Mouse (Mus musculus) small intestine, adult 2 months (tissue): ENCODE results near the gene Cyp17a1. TPM values are rescaled to one million over a fixed set of nuclear protein-coding genes. Genes with fewer than 3 reads are reported as not detected.
A peak's percentile ranks its signal among the peaks of the same experiment; 100 is the strongest.

ENCODE experiments used
- H3K27ac ChIP-seq: fragments of 200-500 bp; 2 replicates; pipeline ENCODE4 v1.5.1; 2012; ENCODE audit warnings: low read depth, low read length, control low read depth, inconsistent platforms; ENCODE audit not compliant: insufficient read depth
- H3K27me3 ChIP-seq: fragments of 200-500 bp; 2 replicates; pipeline ENCODE4 v1.6.1; 2012; ENCODE audit warnings: mild to moderate bottlenecking, moderate library complexity, low read length, inconsistent platforms; ENCODE audit not compliant: control insufficient read depth, insufficient read depth
- H3K36me3 ChIP-seq: fragments of 200-500 bp; 2 replicates; pipeline ENCODE4 v1.6.1; 2012; ENCODE audit warnings: mild to moderate bottlenecking, low read length, control low read depth, inconsistent platforms; ENCODE audit not compliant: control insufficient read depth, insufficient read depth
- H3K4me1 ChIP-seq: fragments of 200-500 bp; 2 replicates; pipeline ENCODE4 v1.6.1; 2012; ENCODE audit warnings: low read length, inconsistent platforms, mixed read lengths; ENCODE audit not compliant: control insufficient read depth, insufficient read depth, insufficient read length
- H3K4me3 ChIP-seq: fragments of 200-500 bp; 2 replicates; pipeline ENCODE4 v1.5.1; 2012; ENCODE audit warnings: low read depth, mild to moderate bottlenecking, control low read depth, inconsistent platforms, low read length, moderate library complexity
- CTCF ChIP-seq: fragments of 200-500 bp; IDR thresholded peaks from 2 replicates; pipeline ENCODE4 v1.5.1; 2012; ENCODE audit warnings: low read depth, mild to moderate bottlenecking, control low read depth, inconsistent platforms, low read length, moderate library complexity, mixed read lengths; ENCODE audit not compliant: insufficient replicate concordance, insufficient read length; ENCODE audit errors: extremely low read depth
- POLR2A ChIP-seq: fragments of 200-500 bp; IDR thresholded peaks from 2 replicates; pipeline ENCODE4 v1.6.1; 2012; ENCODE audit warnings: low read depth, mild to moderate bottlenecking, control low read depth, inconsistent platforms, low read length, moderate library complexity
- WGBS: fragments of 180-500 bp; shearing (Covaris S2); methylation state at CpG from one replicate; pipeline ENCODE4 v1.1.7; 2018; 5-methylcytosine and 5-hydroxymethylcytosine counted together
- polyA plus RNA-seq: library from polyadenylated mRNA; depleted of rRNA; stranded (reverse); fragments of >200 nt; gene quantifications from 2 replicates; pipeline ENCODE4 v1.2.3, GENCODE M21; 2012

Gene Cyp17a1
- polyA plus RNA-seq, 1 experiment: 0.95 TPM

DNA sequence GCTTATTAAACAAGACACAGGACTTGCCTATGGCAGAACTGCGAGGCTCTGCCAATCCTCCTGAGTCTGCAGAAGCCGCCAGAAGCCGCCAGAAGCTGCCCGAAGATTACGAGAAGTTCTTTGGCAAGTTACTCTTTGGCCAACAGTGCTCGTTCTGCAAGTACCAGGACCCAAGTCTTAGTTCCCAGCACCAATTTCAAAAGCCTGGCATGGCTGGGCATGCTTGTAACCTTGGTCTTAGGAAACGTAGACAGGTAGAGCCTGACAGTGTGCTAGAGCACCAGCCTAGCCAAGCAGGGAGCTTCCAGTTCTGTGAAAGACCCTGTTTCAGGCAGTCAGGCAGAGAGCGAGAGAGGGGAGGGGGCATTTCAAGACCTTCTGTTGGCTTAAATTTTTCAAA, 23.5 kb upstream of the Cyp17a1 start:
- Histone ChIP-seq H3K4me1 (peaks cover 4% of the 10 kb centered on the region; the same call in 1 of the 2 replicates), H3K27ac (no peak overlapping the region), H3K4me3 (no peak overlapping the region), H3K36me3 (peaks cover 6% of the 10 kb centered on the region), H3K27me3 (no peaks in the 10 kb centered on the region)
- TF ChIP-seq CTCF: no peak
- TF ChIP-seq POLR2A: no peak
- 96% methylated on average over 8 of the region's 8 CpGs for WGBS

DNA sequence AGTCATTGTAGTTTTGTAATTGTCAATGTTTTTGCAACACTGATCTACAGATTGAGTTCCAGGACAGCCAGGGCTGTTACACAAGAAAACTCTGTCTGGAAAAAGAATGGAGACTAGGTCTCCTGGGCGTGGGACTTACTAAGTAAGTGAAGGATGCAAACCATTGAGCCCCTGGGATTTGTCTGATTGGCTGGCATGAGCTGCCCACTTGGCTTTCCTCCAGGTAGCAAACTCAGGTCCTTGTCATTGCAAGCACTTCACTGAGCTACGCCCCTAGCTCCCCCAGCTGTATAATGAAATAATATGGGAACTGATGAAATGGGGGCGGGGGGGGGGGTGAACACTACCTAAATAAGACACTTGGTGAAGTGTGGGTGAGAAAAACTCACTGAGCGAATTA, 20.2 kb upstream of the Cyp17a1 start:
- H3K27ac ChIP-seq: no peak overlapping the region
- H3K36me3 ChIP-seq: no peaks in the 10 kb centered on the region
- H3K4me1 ChIP-seq: peaks cover 3% of the 10 kb centered on the region; the same call in 1 of the 2 replicates
- no peak for TF ChIP-seq POLR2A
- TF ChIP-seq CTCF: no peak
- WGBS: 86% methylated on average over 4 of the region's 4 CpGs
- no peaks in the 10 kb centered on the region for H3K27me3 ChIP-seq
- H3K4me3 ChIP-seq: no peak overlapping the region

DNA sequence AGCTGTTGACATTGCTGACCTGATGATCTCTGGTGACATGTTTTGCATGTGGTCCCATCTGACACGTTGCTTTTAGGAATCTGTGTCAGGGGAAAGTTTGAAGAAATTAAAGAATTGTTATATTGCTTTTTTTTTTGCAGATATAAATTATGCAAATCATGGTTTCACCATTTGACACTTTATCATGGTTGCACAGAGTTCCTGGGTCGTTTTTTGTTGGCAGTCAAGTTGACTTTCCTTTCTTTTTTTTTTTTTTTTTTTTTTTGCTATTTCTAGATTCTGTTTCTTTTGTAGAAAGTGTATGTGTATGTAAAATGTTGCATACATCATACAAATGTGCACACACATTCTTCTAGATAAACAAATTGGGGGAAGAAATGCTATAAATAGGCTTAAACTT, 18.1 kb upstream of the Cyp17a1 start:
- peaks cover 3% of the 10 kb centered on the region; the same call in 1 of the 2 replicates for H3K4me1 ChIP-seq
- H3K36me3 ChIP-seq: no peaks in the 10 kb centered on the region
- no peaks in the 10 kb centered on the region for H3K27me3 ChIP-seq
- H3K27ac ChIP-seq: no peak overlapping the region
- no peak for TF ChIP-seq CTCF
- TF ChIP-seq POLR2A: no peak
- 51% methylated on average over 2 of the region's 2 CpGs for WGBS
- H3K4me3 ChIP-seq: no peak overlapping the region

DNA sequence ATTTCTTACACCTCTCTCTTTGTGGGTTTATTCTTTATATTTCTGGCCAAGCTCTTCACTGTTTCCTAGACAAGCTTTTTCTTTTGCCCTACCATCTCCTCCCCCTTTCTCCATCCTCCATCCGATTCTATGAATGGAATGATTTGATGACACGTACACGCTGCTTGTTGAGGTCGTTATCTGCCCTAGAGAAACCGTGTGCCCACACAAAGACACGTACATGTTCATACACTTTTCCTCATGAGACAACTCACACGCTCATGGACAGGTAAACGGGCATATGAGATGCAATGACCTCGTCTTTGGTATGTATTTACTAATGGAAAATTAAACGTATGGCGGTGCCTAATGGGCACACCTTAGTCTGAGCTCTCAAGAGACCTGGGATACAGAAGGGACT, 17.4 kb upstream of the Cyp17a1 start:
- TF ChIP-seq CTCF: no peak
- no peak for TF ChIP-seq POLR2A
- WGBS: 71% methylated on average over 11 of the region's 11 CpGs
- H3K27ac ChIP-seq: no peak overlapping the region
- peak overlapping the region; percentile 97 for H3K4me3 ChIP-seq
- H3K36me3 ChIP-seq: no peaks in the 10 kb centered on the region
- H3K4me1 ChIP-seq: peaks cover 3% of the 10 kb centered on the region; the same call in 1 of the 2 replicates
- no peaks in the 10 kb centered on the region for H3K27me3 ChIP-seq

DNA sequence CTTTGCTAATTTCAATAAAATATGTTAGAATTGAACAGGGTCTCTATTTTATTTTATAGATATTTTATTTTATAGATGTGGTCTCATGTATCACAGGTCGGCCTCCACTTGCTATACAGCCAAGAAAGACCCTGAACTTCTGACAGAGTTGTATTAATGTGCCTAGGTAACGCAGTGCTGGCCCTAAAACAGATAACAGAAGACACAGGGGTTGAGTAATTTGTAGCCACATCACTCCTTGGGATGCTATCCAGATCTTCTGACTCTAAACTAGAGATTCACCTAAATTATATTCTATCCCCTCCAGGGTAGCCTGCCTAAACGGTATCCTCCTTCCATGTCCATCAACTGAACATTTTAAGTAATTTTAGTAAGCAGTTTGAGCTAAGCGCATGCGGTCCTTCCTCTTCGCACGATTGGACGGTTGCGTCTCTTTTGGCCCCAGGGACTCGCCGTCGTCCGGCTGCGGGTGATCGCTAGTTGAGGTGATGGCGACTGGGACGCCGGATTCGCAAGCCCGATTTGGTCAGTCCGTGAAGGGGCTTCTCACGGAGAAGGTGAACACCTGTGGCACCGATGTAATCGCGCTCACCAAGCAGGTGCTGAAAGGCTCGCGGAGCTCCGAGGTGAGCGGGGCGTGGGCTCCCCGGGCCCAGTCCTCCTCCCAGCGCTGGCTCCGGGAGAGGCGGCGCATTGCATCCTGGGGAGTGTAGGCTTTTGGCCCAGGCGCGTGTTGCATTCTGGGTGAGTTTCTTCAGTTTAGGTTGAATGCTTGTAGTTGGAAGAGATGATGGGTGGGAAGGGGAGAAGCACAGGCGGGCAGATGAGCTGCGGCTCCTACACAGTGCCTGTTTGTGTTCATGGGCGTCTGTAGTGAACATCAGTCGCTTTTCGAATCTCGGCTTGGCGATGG, 16.7 kb upstream of the Cyp17a1 start, which contains the start of gene Borcs7:
Borcs7 (plus strand) TSS at position 447 of the 913 bp plus-strand sequence.
- Histone ChIP-seq H3K4me3 (peak within 1 kb of the TSS; percentile 97), H3K4me1 (peaks cover 3% of the 10 kb centered on the region; the same call in 1 of the 2 replicates), H3K27me3 (no peaks in the 10 kb centered on the region), H3K27ac (peak within 1 kb of the TSS; percentile 78), H3K36me3 (no peaks in the 10 kb centered on the region)
- peak; percentile 55; the same call in 1 of the 2 replicates for TF ChIP-seq POLR2A
- TF ChIP-seq CTCF: no peak
- 3% methylated on average over 44 of the region's 44 CpGs for WGBS

DNA sequence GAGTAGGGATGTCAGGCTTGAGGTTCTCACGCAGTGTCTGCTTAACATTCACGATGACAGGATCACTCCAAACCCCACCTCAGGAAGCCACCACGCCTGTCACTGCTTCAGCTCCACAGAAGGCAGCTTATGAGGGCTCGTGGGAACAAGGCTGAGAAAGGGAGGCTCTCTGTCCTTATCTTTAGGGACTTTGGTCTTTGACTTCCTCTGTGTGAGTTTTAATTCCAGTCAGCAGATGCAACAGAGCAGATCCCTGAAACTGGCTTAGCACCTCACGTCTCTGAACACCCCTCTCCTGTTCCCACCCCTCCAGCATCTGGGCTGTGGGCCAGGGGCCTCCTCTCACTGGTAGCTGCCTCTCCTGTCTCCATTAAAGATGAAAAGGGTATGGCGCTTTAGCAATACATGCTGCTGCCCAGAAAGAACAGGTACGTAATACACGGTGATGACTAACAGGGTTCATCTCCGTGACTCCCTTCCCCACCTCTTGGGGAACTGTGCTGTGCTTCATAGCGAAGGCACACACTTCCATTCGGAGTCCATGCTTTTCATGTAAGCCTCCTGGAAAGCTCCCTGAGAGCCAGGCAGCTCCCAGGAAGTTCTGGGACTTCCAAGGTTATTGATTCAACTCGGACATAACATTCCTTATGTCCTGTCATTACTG, 6.9 kb upstream of the Cyp17a1 start:
- Histone ChIP-seq H3K27me3 (no peaks in the 10 kb centered on the region), H3K4me1 (peaks cover 6% of the 10 kb centered on the region; the same call in 1 of the 2 replicates), H3K4me3 (peak overlapping the region; percentile 58), H3K36me3 (no peaks in the 10 kb centered on the region), H3K27ac (peak overlapping the region; percentile 90)
- 17% methylated on average over 12 of the region's 12 CpGs for WGBS
- TF ChIP-seq CTCF (no peak), POLR2A (peak; percentile 8; the same call in 1 of the 2 replicates)

DNA sequence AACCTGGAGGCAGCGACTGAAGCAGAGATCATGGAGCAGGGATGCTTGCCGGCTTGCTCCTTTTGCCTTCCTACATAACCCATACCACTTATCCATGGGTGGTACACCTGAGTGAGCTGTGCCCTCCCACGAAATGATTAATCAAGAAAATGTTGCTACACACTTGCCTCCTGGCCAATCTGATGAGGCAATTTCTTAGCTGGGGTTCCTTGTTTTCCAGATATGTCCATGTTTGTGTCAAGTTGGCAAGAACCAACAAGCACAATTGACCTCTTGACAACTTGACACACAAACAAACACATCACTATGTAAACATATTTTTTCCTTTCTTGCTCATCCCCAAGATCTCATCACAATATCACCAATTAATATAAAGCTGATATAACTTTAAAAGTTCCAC, 2.7 kb upstream of the Cyp17a1 start:
- peaks cover 12% of the 10 kb centered on the region; the same call in 1 of the 2 replicates for H3K4me1 ChIP-seq
- H3K27me3 ChIP-seq: no peaks in the 10 kb centered on the region
- H3K4me3 ChIP-seq: no peak overlapping the region
- no peaks in the 10 kb centered on the region for H3K36me3 ChIP-seq
- no peak overlapping the region for H3K27ac ChIP-seq
- TF ChIP-seq CTCF (no peak), POLR2A (no peak)
- 92% methylated on average over 3 of the region's 3 CpGs for WGBS
